Mouse (Mus musculus) kidney, adult 2 months (tissue): ENCODE results near the gene Vmn1r207-ps. TPM values are rescaled to one million over a fixed set of nuclear protein-coding genes. Genes with fewer than 3 reads are reported as not detected.
"Not testable (repeated sequence)": the region's sequence is repeated elsewhere in the genome, so short reads cannot be mapped to it uniquely, and the experiment has no call there.

ENCODE experiments used
- DNase-seq: peaks from one replicate; pipeline ENCODE4 v3.0.0; 2021
- H3K27ac ChIP-seq: fragments of 200-500 bp; 2 replicates; pipeline ENCODE4 v1.5.1; 2012; ENCODE audit warnings: low read depth, low read length, control low read depth, inconsistent platforms; ENCODE audit not compliant: insufficient read depth
- H3K27me3 ChIP-seq: fragments of 200-500 bp; replicated peaks from 2 replicates; pipeline ENCODE4 v1.6.1; 2012; ENCODE audit warnings: mild to moderate bottlenecking, moderate library complexity, low read length, inconsistent platforms; ENCODE audit not compliant: control insufficient read depth, insufficient read depth
- H3K36me3 ChIP-seq: fragments of 200-500 bp; 2 replicates; pipeline ENCODE4 v1.6.1; 2012; ENCODE audit warnings: mild to moderate bottlenecking, moderate library complexity, low read length, inconsistent platforms; ENCODE audit not compliant: control insufficient read depth, insufficient read depth
- H3K4me1 ChIP-seq: fragments of 200-500 bp; 2 replicates; pipeline ENCODE4 v1.6.1; 2011; ENCODE audit warnings: low read length; ENCODE audit not compliant: control insufficient read depth, insufficient read depth
- H3K4me3 ChIP-seq: fragments of 200-500 bp; 2 replicates; pipeline ENCODE4 v1.5.1; 2011; ENCODE audit warnings: mild to moderate bottlenecking, low read depth, low read length, control low read depth; ENCODE audit not compliant: insufficient read depth
- CTCF ChIP-seq: fragments of 200-500 bp; conservative IDR thresholded peaks from 2 replicates; pipeline ENCODE4 v1.5.1; 2011; ENCODE audit warnings: low read depth, mild to moderate bottlenecking, control low read depth, low read length, moderate library complexity, mixed read lengths; ENCODE audit not compliant: insufficient read depth, insufficient read length
- POLR2A ChIP-seq: fragments of 200-500 bp; IDR thresholded peaks from one replicate; pipeline ENCODE4 v1.6.1; 2011; ENCODE audit warnings: low read depth, low read length, control low read depth
- WGBS: fragments of 180-500 bp; shearing (Covaris S2); methylation state at CpG from one replicate; pipeline ENCODE4 v1.1.7; 2018; 5-methylcytosine and 5-hydroxymethylcytosine counted together
- polyA plus RNA-seq: library from polyadenylated mRNA; depleted of rRNA; stranded (reverse); fragments of >200 nt; gene quantifications from 2 replicates; pipeline ENCODE4 v1.2.3, GENCODE M21; 2012; rRNA removed

The Vmn1r207-ps gene
- polyA plus RNA-seq: not detected in 2 replicates

GRCm38 (mm10) chr13:22729529-22729928 is at the start of gene Vmn1r207-ps:
Vmn1r207-ps (minus strand) TSS chr13:22729629.
- H3K27ac ChIP-seq, H3K27me3 ChIP-seq, DNase-seq, H3K4me3 ChIP-seq, H3K4me1 ChIP-seq, H3K36me3 ChIP-seq: not testable (repeated sequence)

DNA sequence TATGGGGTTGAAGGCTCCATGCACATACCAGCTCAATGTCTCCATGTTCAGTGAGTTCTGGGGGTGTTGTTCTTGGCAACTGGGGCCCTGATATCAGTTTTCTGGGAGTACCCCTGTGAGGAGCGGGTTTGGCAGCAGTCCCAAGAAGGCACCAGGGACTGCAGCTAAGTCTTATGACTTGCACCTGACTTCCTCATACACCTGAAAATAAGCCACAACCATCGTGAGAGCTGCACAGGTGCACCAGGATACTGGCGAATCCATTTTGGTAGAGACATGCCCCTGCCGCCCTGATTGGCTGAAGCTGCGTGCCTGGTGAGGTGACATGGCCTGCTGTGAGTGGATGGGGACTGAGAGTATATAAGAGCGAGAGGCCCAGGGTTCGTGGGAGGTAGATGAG is 47.9 kb upstream of the Vmn1r207-ps start, which contains the start of gene Vmn1r208:
Gene Vmn1r208, minus strand, starts transcription at position 101 of the 400 bp plus-strand sequence.
- not testable (repeated sequence) for H3K4me3 ChIP-seq, H3K36me3 ChIP-seq, H3K27ac ChIP-seq, DNase-seq, H3K27me3 ChIP-seq, H3K4me1 ChIP-seq
- WGBS: no CpG with 5 or more reads among the region's 7 CpGs

DNA sequence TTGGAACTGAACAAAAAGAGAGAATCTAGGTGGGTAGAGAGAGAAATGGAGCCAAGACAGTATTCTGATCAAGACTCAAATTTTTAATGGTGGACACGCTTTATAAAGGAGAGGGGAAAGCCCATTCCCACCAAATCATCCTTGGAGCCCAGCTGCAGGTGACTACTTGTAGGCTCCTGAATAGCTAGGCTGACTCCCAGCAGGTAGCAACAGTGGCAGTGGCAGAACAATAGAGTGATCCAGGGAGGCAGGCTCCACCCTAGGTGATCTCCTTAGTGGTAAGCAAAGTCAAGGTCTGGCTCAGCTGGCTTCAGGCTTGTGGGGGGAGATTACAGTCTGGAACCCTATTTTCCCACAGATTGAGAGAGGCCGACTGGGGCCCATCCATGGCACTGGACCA is 42.2 kb upstream of the Vmn1r207-ps start:
- H3K36me3 ChIP-seq, DNase-seq, H3K4me3 ChIP-seq, H3K4me1 ChIP-seq, H3K27ac ChIP-seq, H3K27me3 ChIP-seq: not testable (repeated sequence)
- 80% methylated on average over 1 of the region's 2 CpGs for WGBS

DNA sequence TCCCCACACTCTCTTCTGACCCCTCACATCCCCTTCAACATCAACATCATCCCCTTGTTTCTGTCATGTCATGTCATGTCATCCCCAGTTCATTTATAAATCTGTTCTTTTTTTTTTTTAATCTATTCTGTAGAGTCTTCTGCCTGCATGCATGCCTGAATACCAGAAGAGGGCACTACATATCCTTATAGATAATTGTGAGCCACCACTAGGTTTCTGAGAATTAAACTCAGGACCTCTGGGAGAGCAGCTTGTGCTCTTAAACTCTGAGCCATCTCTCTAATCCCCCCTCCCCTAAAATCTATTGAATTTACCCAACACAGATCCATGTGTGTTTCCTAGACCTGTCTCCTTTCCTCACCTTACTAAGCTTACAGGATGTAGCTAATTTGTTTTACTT is 18.1 kb upstream of the Vmn1r207-ps start:
- Histone ChIP-seq H3K4me1 (no peaks in the 10 kb centered on the region), H3K36me3 (no peaks in the 10 kb centered on the region), H3K27ac (no peak overlapping the region), H3K4me3 (no peak overlapping the region), H3K27me3 (no peaks in the 10 kb centered on the region)
- TF ChIP-seq CTCF (no peak), POLR2A (no peak)
- no peak for DNase-seq

DNA sequence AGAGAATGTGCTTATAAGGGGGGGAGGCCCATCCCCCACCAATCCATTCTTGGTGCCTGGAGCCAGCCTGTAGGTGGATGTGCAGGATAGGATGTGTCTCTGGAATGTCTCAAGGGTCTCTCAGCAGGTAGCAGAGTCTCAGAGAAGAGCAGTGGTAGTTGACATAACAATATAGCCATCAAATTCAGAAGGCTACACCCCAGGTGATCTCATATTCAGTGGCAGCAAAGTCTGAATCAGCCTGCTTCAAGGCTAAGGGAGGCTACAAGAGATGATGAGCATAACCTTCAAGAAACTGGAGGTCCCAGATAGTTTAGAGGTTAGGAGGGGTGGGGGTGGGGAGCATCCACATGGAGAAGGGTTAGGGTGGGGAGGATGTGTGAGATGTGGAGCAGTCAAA is 22.5 kb downstream of the Vmn1r207-ps start:
- not testable (repeated sequence) for H3K27me3 ChIP-seq, DNase-seq, H3K27ac ChIP-seq, H3K4me3 ChIP-seq, H3K36me3 ChIP-seq, H3K4me1 ChIP-seq

DNA sequence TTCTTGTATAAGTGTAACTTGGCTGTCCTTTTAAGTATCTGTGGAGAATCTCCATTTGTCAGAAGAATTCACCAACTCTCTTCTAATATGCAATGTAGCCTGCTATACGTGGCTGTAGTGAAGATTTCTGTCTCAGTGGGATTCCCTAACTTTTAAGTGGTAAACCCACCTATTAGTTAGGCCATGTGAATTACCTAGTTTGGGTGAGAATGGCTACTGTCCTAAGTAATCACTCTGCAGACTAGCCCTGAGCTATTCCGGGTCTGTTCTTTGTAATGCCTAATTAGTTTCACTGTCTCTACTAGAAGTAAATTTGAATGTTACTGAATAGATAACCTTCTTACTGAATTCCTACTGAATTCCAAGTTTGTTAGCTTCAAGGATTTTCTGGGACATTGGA is 26.5 kb downstream of the Vmn1r207-ps start:
- not testable (repeated sequence) for H3K4me3 ChIP-seq, DNase-seq, H3K36me3 ChIP-seq, H3K27ac ChIP-seq, H3K27me3 ChIP-seq, H3K4me1 ChIP-seq
- 44% methylated on average over 2 of the region's 2 CpGs for WGBS

Other genes with a start within 250 kb of the Vmn1r207-ps start
- not detected in 2 replicates for gene Vmn1r202, start 224.2 kb downstream of the Vmn1r207-ps start, polyA plus RNA-seq
- gene Vmn1r203, start 211.5 kb downstream of the Vmn1r207-ps start, polyA plus RNA-seq: not detected in 2 replicates
- gene Vmn1r204, start 176.4 kb downstream of the Vmn1r207-ps start, polyA plus RNA-seq: not detected in 2 replicates
- gene Vmn1r205, start 136.6 kb downstream of the Vmn1r207-ps start, polyA plus RNA-seq: not detected in 2 replicates
- gene Vmn1r206, start 105.4 kb downstream of the Vmn1r207-ps start, polyA plus RNA-seq: not detected in 2 replicates
- not detected in 2 replicates for gene Vmn1r208, start 47.8 kb upstream of the Vmn1r207-ps start, polyA plus RNA-seq
- not detected in 2 replicates for gene Vmn1r209, start 80.1 kb upstream of the Vmn1r207-ps start, polyA plus RNA-seq
- gene Vmn1r210, start 101.7 kb upstream of the Vmn1r207-ps start, polyA plus RNA-seq: not detected in 2 replicates
- not detected in 2 replicates for gene Vmn1r211, start 127.9 kb upstream of the Vmn1r207-ps start, polyA plus RNA-seq
- not detected in 2 replicates for gene Vmn1r212, start 154.6 kb upstream of the Vmn1r207-ps start, polyA plus RNA-seq